Mouse (Mus musculus) cerebellum, adult 2 months (tissue): ENCODE data around the gene Gpc6.

Source experiments
- CTCF ChIP-seq: fragments of 200-500 bp; IDR thresholded peaks from 2 replicates; pipeline ENCODE4 v1.5.1; 2011; ENCODE audit warnings: low read depth, mild to moderate bottlenecking, control low read depth, low read length, moderate library complexity, borderline replicate concordance; ENCODE audit not compliant: insufficient read depth
- POLR2A ChIP-seq: fragments of 200-500 bp; IDR thresholded peaks from 2 replicates; pipeline ENCODE4 v1.6.1; 2011; ENCODE audit warnings: low read length, control low read depth, borderline replicate concordance; ENCODE audit not compliant: insufficient read depth

DNA sequence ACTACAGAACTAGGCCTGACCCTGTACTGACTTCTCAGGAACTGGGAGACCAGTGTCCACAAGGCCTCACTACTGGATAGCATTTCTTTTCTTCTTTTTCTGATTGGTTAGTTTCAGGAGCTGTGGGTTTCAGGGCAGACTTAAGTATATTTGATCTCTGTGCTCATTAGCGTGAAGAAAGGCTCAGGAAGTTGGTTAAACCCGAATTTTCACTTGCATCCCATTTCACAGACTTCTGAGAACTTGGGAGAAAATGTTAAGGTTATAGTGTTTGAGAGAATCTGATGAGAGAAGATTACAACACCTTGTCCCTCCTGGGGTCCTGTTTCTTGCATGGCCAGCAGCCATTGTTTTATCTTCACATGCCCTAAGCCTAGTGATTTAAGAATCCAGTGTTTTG is 849 bp upstream of the Gpc6 start:
- no peak for TF ChIP-seq POLR2A
- TF ChIP-seq CTCF = no peak
